Mouse (Mus musculus) naive thymus-derived CD4-positive, alpha-beta T cell, adult 2 months (primary cell): ENCODE results near the gene Vps33b.
A peak's percentile ranks its signal among the peaks of the same experiment; 100 is the strongest.

Experiments
- DNase-seq: peaks from one replicate; pipeline ENCODE4 v3.0.0-alpha.2; 2011; ENCODE audit warnings: low read depth

Gene Vps33b

DNA sequence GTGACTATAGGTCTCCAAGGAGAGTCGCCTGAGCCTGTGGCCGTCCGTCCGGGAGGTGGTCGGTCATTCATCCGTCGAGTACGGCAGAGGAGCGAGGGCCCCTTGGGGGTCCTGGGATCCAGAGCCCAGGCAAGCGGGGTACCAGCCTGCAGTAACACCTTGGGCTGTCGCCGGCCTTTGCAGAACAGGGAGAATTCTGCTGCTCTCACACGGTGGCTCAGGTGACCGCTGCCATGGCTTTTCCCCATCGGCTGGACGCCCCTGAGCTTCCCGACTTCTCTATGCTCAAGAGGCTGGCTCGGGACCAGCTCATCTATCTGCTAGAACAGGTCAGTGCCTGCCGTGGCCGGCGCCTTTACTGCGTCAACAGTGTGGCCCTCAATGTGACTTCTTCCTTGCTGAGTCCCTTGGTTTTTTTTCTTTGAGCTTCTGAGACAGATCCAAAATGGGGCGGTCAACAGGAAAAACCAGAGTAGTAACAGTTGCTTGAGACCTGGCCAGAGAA lies 354 bp downstream of the Vps33b start:
- no peak for DNase-seq

DNA sequence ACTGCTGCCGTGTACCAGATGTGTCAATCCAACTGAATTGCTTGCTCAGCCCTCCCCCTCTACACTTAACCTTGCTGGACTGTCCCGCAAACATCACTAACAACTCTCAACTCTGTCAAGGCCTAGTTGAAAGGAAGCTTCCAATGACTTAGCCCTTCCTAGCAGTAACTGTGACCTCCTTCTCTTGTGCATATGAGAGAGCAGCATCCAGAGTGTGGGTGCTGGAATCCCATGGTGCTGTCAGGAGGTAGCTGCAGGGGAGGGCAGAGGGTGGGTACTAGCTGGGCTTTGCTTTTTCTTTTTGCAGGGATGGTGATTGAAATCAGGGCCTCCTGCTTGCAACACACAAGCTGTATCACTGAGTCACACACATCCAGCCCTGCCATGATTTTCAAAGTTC lies 4.0 kb downstream of the Vps33b start:
- no peak for DNase-seq

GRCm38 (mm10) chr7:80276374-80276773 lies 6.9 kb downstream of the Vps33b start:
- no peak for DNase-seq

DNA sequence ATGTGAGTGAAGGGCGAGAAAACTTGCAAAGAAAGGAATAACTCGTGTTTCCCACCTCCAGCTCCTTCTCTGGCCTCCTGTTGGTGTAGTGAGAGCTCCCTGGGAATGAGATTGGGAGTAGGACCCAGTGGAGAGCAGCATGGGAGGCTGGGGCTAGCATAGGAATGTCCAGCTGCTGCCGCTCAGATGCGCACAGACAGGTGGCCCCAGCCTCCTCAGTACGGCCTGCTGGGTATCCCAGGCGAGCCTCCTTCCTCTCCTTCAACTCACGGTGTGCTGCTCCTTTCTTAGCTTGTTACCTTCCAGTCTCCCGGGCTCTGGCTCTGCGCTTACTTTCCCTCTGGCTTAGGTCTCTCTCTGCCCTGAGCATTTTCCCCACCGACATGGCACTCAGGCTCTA lies 10.6 kb downstream of the Vps33b start:
- no peak for DNase-seq

DNA sequence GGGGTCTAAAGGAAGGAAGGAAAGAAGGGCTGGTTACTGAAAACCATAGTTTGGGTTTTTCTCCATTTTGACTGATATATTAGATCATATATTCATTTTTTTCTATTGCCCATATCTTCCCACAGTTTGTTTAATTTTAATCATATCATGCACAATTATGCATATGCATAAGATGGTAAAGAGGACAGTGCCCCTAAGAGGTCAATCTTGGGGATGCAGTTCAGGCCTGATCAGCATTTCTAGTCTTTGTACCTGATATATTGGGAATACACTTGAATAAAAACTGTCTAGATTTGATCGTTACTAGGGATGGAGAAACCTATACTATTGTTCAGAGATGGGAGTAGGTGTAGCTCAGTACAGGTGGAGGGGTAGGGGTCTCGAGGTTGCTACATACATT lies 11.5 kb downstream of the Vps33b start:
- no peak for DNase-seq

DNA sequence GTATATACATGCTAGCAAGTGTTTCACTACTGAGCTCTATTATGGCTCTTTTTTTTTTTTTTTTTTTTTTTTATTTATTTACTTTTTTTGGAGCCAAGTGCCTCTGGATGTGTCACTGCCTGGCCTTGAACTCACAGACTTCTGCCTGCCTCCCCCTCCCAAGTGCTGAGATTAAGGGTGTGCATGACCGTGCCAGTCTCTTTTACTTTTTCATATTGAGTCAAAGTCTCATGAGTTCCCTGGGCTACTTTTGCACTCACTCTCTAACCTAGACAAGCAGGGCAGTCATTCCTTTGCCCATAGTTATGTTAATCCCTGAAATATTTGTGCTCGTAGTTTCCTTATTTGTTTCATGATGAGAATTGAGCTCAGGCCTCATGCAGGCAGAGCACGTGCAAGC lies 12.2 kb downstream of the Vps33b start:
- no peak for DNase-seq

GRCm38 (mm10) chr7:80283226-80283918 lies 13.9 kb downstream of the Vps33b start:
- no peak for DNase-seq

DNA sequence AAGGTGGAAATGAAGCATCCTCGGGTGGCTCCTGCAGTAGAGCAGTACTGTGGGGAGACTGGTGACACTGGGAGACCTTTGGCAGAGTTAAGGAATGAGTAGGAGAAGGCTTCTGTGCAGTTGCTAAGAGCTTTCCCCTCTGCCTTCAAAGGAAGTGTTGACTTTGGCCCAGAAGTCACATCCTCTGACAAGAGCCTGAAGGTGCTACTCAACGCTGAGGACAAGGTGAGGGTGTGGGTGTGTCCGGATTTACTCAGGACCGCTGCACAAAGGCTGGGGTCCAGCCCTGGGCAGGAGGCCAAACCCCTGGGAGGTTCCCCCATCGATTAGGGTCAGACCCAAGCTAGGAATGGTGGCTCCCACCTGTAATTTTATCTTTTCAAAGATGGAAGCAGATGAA lies 14.9 kb downstream of the Vps33b start:
- DNase-seq, result no peak

DNA sequence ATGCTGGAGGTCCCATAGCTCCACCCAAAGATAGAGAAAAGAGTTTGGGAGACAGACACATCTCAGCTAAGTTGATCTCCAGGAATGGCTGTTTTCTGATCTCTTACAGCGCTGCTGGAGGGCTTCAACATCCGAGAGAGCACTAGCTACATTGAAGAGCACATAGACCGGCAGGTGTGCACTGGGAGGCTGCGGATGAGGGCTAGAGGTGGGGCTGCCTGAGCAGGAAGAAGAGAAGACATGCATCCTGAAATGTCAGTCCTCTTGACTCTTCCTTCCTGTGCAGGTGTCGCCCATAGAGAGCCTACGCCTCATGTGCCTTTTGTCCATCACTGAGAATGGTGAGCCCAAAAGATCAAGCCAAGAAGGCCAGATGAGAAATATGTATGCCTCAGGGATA lies 16.3 kb downstream of the Vps33b start:
- no peak for DNase-seq

- DNase-seq, result no peak
These were observed 18.3 kb downstream of the Vps33b start for GRCm38 (mm10) chr7:80287736-80288135.

- DNase-seq, result peak; percentile 99
These were observed 24.8 kb downstream of the Vps33b start, which contains the start of gene Prc1 for GRCm38 (mm10) chr7:80294062-80294763. Prc1 (plus strand) TSS chr7:80294450.

DNA sequence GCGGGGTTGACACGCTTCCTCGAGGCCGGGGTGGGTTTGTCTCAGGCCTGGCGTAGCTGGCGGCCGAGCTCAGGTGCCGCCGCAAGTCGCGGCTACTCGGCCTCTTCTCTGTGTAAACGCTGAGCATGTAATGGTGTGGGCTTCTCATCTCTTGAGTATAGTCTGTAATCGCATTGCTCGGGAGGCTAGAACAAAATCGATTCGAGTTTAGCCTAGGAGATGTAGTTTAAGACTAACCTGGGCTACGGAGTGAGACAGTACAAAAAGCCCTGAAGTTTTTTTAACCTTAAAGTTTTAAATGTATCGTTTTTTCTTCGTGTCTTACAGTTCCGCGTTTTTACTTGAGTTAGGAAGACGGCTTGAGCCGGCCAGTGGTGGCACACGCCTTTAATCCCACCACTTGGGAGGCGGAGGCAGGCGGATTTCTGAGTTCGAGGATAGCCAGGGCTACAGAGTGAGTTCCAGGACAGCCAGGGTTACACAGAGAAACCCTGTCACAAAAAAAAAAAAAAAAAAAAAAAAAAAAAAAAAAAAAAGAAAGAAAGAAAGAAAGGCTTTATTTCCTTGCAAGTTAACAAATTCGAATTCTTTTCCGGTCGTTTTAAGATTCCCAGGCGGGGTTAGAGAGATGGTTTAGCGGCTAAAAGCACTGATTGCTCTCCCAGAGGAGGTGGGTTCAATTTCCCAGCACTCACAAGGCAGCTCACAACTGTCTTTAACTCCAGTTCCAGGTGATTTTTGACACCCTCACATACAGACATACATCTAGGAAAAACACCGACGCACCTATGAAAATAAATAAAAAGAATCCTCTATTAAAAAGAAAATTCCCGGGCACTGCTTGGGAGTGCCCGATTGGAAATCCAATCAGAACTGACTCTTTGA lies 25.6 kb downstream of the Vps33b start:
- DNase-seq, result no peak

DNA sequence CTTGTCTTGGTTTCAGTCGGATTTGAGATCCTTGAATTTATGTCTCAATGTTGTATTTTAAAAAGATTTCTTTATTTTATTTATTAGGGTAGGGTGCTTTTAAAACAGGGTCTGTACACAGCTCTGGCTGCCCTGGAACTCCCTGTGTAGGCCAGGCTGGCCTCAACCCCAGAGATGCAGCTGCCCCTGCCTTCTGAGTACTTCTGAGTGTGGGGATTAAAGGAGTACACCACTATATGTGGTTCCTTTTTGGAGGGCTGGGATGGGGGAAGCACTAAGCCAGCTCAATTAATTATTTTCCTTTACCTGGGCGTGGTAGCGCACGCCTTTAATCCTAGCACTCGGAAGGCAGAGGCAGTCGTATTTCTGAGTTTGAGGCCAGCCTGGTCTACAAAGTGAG lies 27.0 kb downstream of the Vps33b start:
- no peak for DNase-seq

DNA sequence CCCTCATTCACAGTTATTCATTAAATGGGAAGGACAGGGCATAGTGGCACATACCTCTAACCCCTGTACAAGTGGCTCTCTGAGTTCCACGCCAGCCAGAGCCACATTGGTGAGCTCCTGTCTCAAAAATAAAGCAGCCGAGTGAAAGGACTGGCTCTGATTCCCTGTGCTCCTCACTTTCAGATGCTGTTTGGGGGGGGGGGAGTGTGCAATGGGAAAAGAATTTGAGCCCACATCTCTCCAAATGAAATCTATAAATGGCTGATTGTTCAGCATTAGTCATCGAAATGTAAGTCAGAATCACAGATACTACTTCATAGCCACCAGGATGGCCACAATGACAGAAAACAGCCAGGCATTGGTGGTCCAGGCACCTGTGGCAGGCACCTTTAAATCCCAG lies 27.6 kb downstream of the Vps33b start:
- no peak for DNase-seq

DNA sequence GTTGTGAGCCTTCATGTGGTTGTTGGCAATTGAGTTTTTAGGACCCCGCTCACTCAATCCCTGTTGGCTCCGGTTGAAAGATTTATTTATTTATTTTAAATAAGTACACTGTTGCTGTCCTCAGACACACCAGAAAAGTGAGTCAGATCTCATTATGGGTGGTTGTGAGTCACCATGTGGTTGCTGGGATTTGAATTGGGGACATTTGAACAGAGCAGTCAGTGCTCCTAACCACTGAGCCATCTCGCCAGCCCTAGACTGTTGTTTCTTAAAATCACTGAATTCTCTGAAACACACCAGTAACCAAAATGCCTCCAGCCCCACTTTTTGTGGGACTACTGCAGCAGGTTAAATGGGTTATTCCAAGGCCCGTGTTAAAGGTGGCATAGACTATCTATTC lies 29.3 kb downstream of the Vps33b start:
- DNase-seq, result no peak

DNA sequence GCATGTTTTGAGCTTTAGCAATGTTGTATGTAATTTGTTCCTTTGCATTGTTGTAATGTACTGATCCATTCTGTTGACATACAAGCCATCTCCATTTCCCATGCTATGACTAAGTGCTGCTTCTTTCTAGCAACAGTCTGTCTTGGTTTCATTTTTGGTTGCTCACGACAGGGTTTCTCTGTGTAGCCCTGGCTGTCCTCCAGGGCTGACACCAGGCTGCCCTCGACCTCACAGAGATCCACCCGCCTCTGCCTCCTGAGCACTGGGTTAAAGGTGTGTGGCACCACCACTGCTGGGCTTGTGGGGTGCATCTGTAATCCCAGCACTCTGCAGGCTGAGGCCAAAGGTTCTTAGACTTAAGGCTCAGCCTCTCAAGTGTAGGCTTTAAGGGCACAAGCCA lies 30.1 kb downstream of the Vps33b start:
- no peak for DNase-seq

- peak; percentile 26 for DNase-seq
These were observed 32.1 kb downstream of the Vps33b start for GRCm38 (mm10) chr7:80301522-80301921.

- peak; percentile 43 for DNase-seq
These were observed 38.3 kb downstream of the Vps33b start for GRCm38 (mm10) chr7:80307766-80308165.

DNA sequence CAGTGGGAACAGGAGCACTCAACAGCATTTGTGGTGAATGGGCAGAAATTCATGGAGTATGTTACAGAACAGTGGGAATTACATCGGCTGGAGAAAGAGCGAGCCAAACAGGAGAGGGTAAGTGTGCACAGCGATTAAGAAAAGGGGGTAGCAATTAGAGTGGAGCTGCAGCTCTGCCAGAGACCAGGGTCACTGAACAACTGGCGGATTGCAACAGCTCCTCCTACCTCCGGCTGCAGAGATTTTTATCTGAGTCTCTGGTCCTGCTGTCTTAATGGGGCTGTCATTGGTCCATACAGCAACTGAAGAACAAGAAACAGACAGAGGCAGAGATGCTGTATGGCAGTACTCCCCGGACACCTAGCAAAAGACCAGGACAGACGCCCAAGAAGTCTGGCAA lies 41.3 kb downstream of the Vps33b start:
- DNase-seq, result no peak

DNA sequence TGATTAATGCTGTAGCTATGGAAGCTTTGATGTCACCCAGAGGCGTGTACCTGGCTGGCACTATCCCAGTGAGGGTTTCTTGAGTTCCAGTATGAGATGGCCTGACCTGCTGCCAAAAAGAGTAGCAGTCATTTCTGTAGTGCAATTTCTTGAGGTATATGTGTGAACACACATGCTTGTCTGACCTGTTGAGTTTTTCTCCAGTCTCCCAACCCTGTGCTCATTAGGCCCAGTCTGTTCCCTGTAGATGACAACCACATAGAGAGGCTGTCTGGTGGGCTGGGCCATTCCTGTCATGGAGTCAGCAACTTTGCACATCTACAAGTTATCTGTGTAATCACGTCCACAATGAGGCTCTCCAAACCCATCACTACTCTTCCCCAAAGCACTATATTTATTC lies 46.3 kb downstream of the Vps33b start:
- no peak for DNase-seq

- no peak for DNase-seq
These were observed 48.1 kb downstream of the Vps33b start for GRCm38 (mm10) chr7:80317439-80318115.

- DNase-seq, result no peak
These were observed 49.2 kb downstream of the Vps33b start for GRCm38 (mm10) chr7:80318670-80319069.
